Mouse (Mus musculus) heart, postnatal 25 days (tissue): ENCODE results near the gene Npas3. TPM values are rescaled to one million over a fixed set of nuclear protein-coding genes. Genes with fewer than 3 reads are reported as not detected.
"Not testable (repeated sequence)": the region's sequence is repeated elsewhere in the genome, so short reads cannot be mapped to it uniquely, and the experiment has no call there.

Experiments
- DNase-seq: peaks from one replicate; pipeline ENCODE4 v3.0.0; 2022; ENCODE audit warnings: low spot score
- intact Hi-C: fragments of 180-260 bp; cut with DNase I; formaldehyde crosslinking; loops from one replicate; pipeline ENCODE4 v1.15.1; 2025
- total RNA-seq, 2 experiments: library from RNA; stranded (reverse); gene quantifications; 2 replicates each; pipeline ENCODE4 v1.2.3; 2021

The Npas3 gene
- total RNA-seq, result 1 to 10 TPM in 1 of 2 experiments, under 1 TPM in 1; 0.18 to 1.5 TPM

GRCm38 (mm10) chr12:53248101-53248727, at the start of gene Npas3:
Gene Npas3, plus strand, starts transcription at chr12:53248677.
- intact Hi-C loops, result loop anchor here (10.0 kb wide), 1 partner anchor 333 kb away; no protein-coding TSS in a partner anchor
- DNase-seq, result no peak

- intact Hi-C loops, result no loop called here
- no peak for DNase-seq
Measured at GRCm38 (mm10) chr12:53217141-53217540, 31.3 kb upstream of the Npas3 start.

GRCm38 (mm10) chr12:53222742-53223141, 25.7 kb upstream of the Npas3 start:
- no peak for DNase-seq
- intact Hi-C loops, result no loop called here

GRCm38 (mm10) chr12:53227356-53227755, 21.1 kb upstream of the Npas3 start:
- intact Hi-C loops, result no loop called here
- DNase-seq, result no peak

- DNase-seq, result no peak
- intact Hi-C loops, result no loop called here
Measured at GRCm38 (mm10) chr12:53229419-53229818, 19.1 kb upstream of the Npas3 start.

GRCm38 (mm10) chr12:53246181-53246580, 2.3 kb upstream of the Npas3 start:
- intact Hi-C loops, result loop anchor here (10.0 kb wide), 1 partner anchor 331 kb away; no protein-coding TSS in a partner anchor

GRCm38 (mm10) chr12:53246581-53247490, 1.6 kb upstream of the Npas3 start:
- intact Hi-C loops, result loop anchor here (10.0 kb wide), 1 partner anchor 332 kb away; no protein-coding TSS in a partner anchor
- DNase-seq, result no peak

More at GRCm38 (mm10) chr12:53246181-53246580, 2.3 kb upstream of the Npas3 start:
- no peak for DNase-seq

GRCm38 (mm10) chr12:53247491-53248035, 914 bp upstream of the Npas3 start:
- intact Hi-C loops, result loop anchor here (10.0 kb wide), 1 partner anchor 333 kb away; no protein-coding TSS in a partner anchor
- no peak for DNase-seq

GRCm38 (mm10) chr12:53248796-53249195, 319 bp downstream of the Npas3 start:
- intact Hi-C loops, result loop anchor here (10.0 kb wide), 1 partner anchor 334 kb away; no protein-coding TSS in a partner anchor
- DNase-seq, result no peak

GRCm38 (mm10) chr12:53251701-53252181, 3.3 kb downstream of the Npas3 start:
- intact Hi-C loops, result loop anchor here (5.0 kb wide), 1 partner anchor 209 kb away; no protein-coding TSS in a partner anchor
- DNase-seq, result no peak

- intact Hi-C loops, result loop anchor here (5.0 kb wide), 1 partner anchor 210 kb away; no protein-coding TSS in a partner anchor
- DNase-seq, result no peak
Measured at GRCm38 (mm10) chr12:53252213-53252571, 3.7 kb downstream of the Npas3 start.

- DNase-seq, result no peak
- intact Hi-C loops, result loop anchor here (5.0 kb wide), 1 partner anchor 210 kb away; no protein-coding TSS in a partner anchor
Measured at GRCm38 (mm10) chr12:53252572-53253422, 4.3 kb downstream of the Npas3 start.

GRCm38 (mm10) chr12:53253461-53254159, 5.1 kb downstream of the Npas3 start:
- DNase-seq, result no peak
- intact Hi-C loops, result loop anchor here (5.0 kb wide), 1 partner anchor 211 kb away; no protein-coding TSS in a partner anchor

- intact Hi-C loops, result loop anchor here (5.0 kb wide), 1 partner anchor 212 kb away; no protein-coding TSS in a partner anchor
- no peak for DNase-seq
Measured at GRCm38 (mm10) chr12:53254160-53254480, 5.6 kb downstream of the Npas3 start.

- not testable (repeated sequence) for DNase-seq
Measured at GRCm38 (mm10) chr12:53274502-53274901, 26.0 kb downstream of the Npas3 start.

GRCm38 (mm10) chr12:53277393-53277792, 28.9 kb downstream of the Npas3 start:
- intact Hi-C loops, result no loop called here
- DNase-seq, result no peak

More at GRCm38 (mm10) chr12:53274502-53274901, 26.0 kb downstream of the Npas3 start:
- intact Hi-C loops, result not testable (repeated sequence)

GRCm38 (mm10) chr12:53290341-53290740, 41.9 kb downstream of the Npas3 start:
- no peak for DNase-seq
- intact Hi-C loops, result no loop called here

GRCm38 (mm10) chr12:53290846-53291245, 42.4 kb downstream of the Npas3 start:
- intact Hi-C loops, result no loop called here
- DNase-seq, result no peak

- intact Hi-C loops, result no loop called here
- no peak for DNase-seq
Measured at GRCm38 (mm10) chr12:53292010-53292409, 43.5 kb downstream of the Npas3 start.
